Mouse (Mus musculus) CH12.LX (cell line): ENCODE results near the gene Cbx2.

Source experiments
- BHLHE40 ChIP-seq: IDR thresholded peaks from 2 replicates; pipeline ENCODE4 v1.6.1; 2011; ENCODE audit warnings: mild to moderate bottlenecking, low read depth, low read length, improper control_type of control experiment
- CHD1 ChIP-seq: IDR thresholded peaks from 2 replicates; pipeline ENCODE4 v1.6.1; 2012; ENCODE audit warnings: low read depth, low read length, improper control_type of control experiment, inconsistent platforms
- CTCF ChIP-seq, 2 experiments: IDR thresholded peaks in 1 of 2; conservative IDR thresholded peaks in 1 of 2; 2 replicates each; pipeline ENCODE4 v1.5.1; 2011 to 2012; ENCODE audit warnings: low read depth in 2 of 2, low read length in 2 of 2, improper control_type of control experiment in 1 of 2, inconsistent platforms in 1 of 2, mild to moderate bottlenecking in 1 of 2, moderate library complexity in 1 of 2
- EP300 ChIP-seq: IDR thresholded peaks from 2 replicates; pipeline ENCODE4 v1.6.1; 2011; ENCODE audit warnings: low read length, improper control_type of control experiment
- GABPA ChIP-seq: IDR thresholded peaks from 2 replicates; pipeline ENCODE4 v1.6.1; 2012; ENCODE audit warnings: low read depth, low read length, improper control_type of control experiment, inconsistent platforms; ENCODE audit not compliant: insufficient replicate concordance
- MAZ ChIP-seq: IDR thresholded peaks from 2 replicates; pipeline ENCODE4 v1.6.1; 2012; ENCODE audit warnings: low read depth, mild to moderate bottlenecking, inconsistent platforms, low read length, improper control_type of control experiment, moderate library complexity
- MEF2A ChIP-seq: IDR thresholded peaks from 2 replicates; pipeline ENCODE4 v1.6.1; 2014; ENCODE audit warnings: low read depth, mild to moderate bottlenecking, inconsistent platforms, low read length, improper control_type of control experiment, borderline replicate concordance
- NELFE ChIP-seq: IDR thresholded peaks from 2 replicates; pipeline ENCODE4 v1.6.1; 2011; ENCODE audit warnings: low read depth, low read length, improper control_type of control experiment
- POLR2A ChIP-seq: IDR thresholded peaks from 2 replicates; pipeline ENCODE4 v1.6.1; 2011; ENCODE audit warnings: low read depth, mild to moderate bottlenecking, improper control_type of control experiment, low read length
- RAD21 ChIP-seq: IDR thresholded peaks from 2 replicates; pipeline ENCODE4 v1.6.1; 2011; ENCODE audit warnings: low read depth, mild to moderate bottlenecking, low read length, improper control_type of control experiment, moderate library complexity
- USF1 ChIP-seq: IDR thresholded peaks from 2 replicates; pipeline ENCODE4 v1.6.1; 2014; ENCODE audit warnings: low read depth, mild to moderate bottlenecking, inconsistent platforms, low read length, improper control_type of control experiment
- USF2 ChIP-seq: conservative IDR thresholded peaks from 2 replicates; pipeline ENCODE4 v1.6.1; 2011; ENCODE audit warnings: low read depth, low read length, improper control_type of control experiment
- ZKSCAN1 ChIP-seq: IDR thresholded peaks from 2 replicates; pipeline ENCODE4 v1.6.1; 2012; ENCODE audit warnings: low read depth, inconsistent platforms, low read length, improper control_type of control experiment, borderline replicate concordance
- ZMIZ1 ChIP-seq: IDR thresholded peaks from 2 replicates; pipeline ENCODE4 v1.6.1; 2012; ENCODE audit warnings: low read depth, mild to moderate bottlenecking, inconsistent platforms, low read length, improper control_type of control experiment

DNA sequence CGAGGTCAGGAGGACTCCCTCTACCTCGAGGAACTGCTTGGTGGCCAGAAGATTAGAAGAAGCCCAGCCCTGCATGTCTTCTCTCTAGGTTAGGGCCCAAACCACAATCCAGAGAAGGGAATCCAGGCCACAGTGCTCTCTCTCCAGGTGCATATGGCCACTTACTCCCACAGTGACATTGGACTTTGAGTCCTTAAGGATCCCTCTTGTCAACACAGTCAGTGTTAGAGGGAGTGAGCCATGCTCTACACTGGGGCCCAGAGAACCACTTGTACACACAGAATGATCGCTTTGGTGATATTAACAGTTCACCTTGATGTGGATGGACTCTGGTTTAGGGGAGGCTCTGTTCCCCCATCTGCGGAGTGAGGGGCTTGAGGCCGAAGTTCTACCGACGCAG is 49.5 kb downstream of the Cbx2 start:
- no peak for TF ChIP-seq NELFE
- no peak for TF ChIP-seq CTCF (conservative IDR thresholded peaks at IDR 0.05 in 1 of 2, IDR thresholded peaks at IDR 0.05 in 1 of 2; ENCODE audit: low read depth in 2 of 2, low read length in 2 of 2)
- no peak for TF ChIP-seq POLR2A
- no peak for TF ChIP-seq ZMIZ1
- no peak for TF ChIP-seq GABPA
- no peak for TF ChIP-seq USF1
- no peak for TF ChIP-seq ZKSCAN1
- no peak for TF ChIP-seq CHD1
- TF ChIP-seq EP300 = no peak
- TF ChIP-seq USF2 = no peak
- TF ChIP-seq RAD21 = no peak
- no peak for TF ChIP-seq MAZ
- TF ChIP-seq MEF2A = no peak
- TF ChIP-seq BHLHE40 = no peak
